Mouse (Mus musculus) heart, postnatal 0 days (tissue): Measurements from ENCODE around the gene Hrh3. TPM values are rescaled to one million over a fixed set of nuclear protein-coding genes. Genes with fewer than 3 reads are reported as not detected.

Experiments used
- ATAC-seq: fragments of 200-750 bp; cut with Nextera tagmentation; 2 replicates; pipeline ENCODE4 v1.8.0; 2017; ENCODE audit warnings: low read depth, moderate number of reproducible peaks, moderate library complexity; ENCODE audit not compliant: insufficient read depth
- DNase-seq: peaks from one replicate; pipeline ENCODE4 v3.0.0-alpha.2; 2016; ENCODE audit warnings: low spot score
- H3K27ac ChIP-seq: fragments of 300-500 bp; sonication (generic); 2 replicates; pipeline ENCODE4 v1.5.1; 2014; ENCODE audit warnings: low read depth, mild to moderate bottlenecking
- H3K27me3 ChIP-seq: fragments of 300-500 bp; sonication (generic); 2 replicates; pipeline ENCODE4 v1.6.1; 2014; ENCODE audit warnings: low read length, mixed read lengths; ENCODE audit not compliant: control insufficient read depth, insufficient read depth
- H3K36me3 ChIP-seq: fragments of 300-500 bp; sonication (generic); replicated peaks from 2 replicates; pipeline ENCODE4 v1.6.1; 2014; ENCODE audit warnings: low read length, mixed read lengths; ENCODE audit not compliant: control insufficient read depth, insufficient read depth
- H3K4me1 ChIP-seq: fragments of 300-500 bp; sonication (generic); 2 replicates; pipeline ENCODE4 v1.6.1; 2014; ENCODE audit warnings: antibody characterized with exemption; ENCODE audit not compliant: control insufficient read depth, insufficient read depth
- H3K4me2 ChIP-seq: fragments of 300-500 bp; sonication (generic); 2 replicates; pipeline ENCODE4 v1.6.1; 2014; ENCODE audit warnings: low read depth, mild to moderate bottlenecking, low read length, moderate library complexity
- H3K4me3 ChIP-seq: fragments of 300-500 bp; sonication (generic); 2 replicates; pipeline ENCODE4 v1.5.1; 2014; ENCODE audit warnings: low read depth, low read length
- H3K9ac ChIP-seq: fragments of 300-500 bp; sonication (generic); replicated peaks from 2 replicates; pipeline ENCODE4 v1.6.1; 2014; ENCODE audit warnings: low read depth, low read length, mixed read lengths
- H3K9me3 ChIP-seq: fragments of 300-500 bp; sonication (generic); replicated peaks from 2 replicates; pipeline ENCODE4 v1.6.1; 2016; ENCODE audit warnings: low read length; ENCODE audit not compliant: control insufficient read depth
- CTCF ChIP-seq: IDR thresholded peaks from 2 replicates; pipeline ENCODE4 v1.5.1; 2016; ENCODE audit warnings: antibody characterized with exemption, control low read depth, low read depth
- EP300 ChIP-seq: IDR thresholded peaks from 2 replicates; pipeline ENCODE4 v1.6.1; 2016; ENCODE audit warnings: antibody characterized with exemption, low read depth
- WGBS: fragments of 180-500 bp; shearing (Covaris S2); extraction: QIAGEN DNeasy Blood & Tissue Kit; methylation state at CpG from one replicate; pipeline ENCODE4 v1.1.7; 2014; 5-methylcytosine and 5-hydroxymethylcytosine counted together
- polyA plus RNA-seq: library from polyadenylated mRNA; unstranded; fragments of >200 nt; fragmentation: Nextera tagmentation; extraction: Ambion mirVana; gene quantifications from 2 replicates; pipeline ENCODE4 v1.2.1, GENCODE M21; 2015
- total RNA-seq: library from RNA; depleted of rRNA; stranded (reverse); fragments of >200 nt; gene quantifications from 2 replicates; pipeline ENCODE4 v1.2.3, GENCODE M21; 2014; ENCODE audit warnings: low replicate concordance

Gene Hrh3
- total and polyA plus RNA-seq, 2 experiments from 2014 or later, result not detected

DNA sequence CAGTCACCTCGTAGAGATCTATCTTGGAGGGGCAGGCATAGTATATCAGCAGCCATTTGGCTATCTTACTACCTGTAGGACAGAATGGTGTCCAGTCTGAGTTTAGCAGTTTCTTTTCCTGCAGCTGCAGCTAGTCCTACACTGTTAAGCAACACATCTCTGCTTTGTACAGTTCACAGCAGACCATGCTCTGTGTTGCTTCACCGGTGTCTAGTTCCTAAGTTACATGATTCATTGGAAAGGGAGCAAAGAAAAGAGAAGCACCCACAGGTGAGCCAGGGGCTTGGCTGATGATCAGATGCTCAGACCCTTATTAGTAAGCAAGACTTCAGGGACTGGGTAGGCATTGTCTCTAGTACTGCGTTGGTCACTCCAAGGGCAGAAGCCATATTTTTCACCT, 29.6 kb upstream of the Hrh3 start:
- Histone ChIP-seq H3K4me1 (peaks cover 5% of the 10 kb centered on the region; the same call in 1 of the 2 replicates), H3K9me3 (no peaks in the 10 kb centered on the region), H3K9ac (no peak overlapping the region), H3K4me3 (no peak overlapping the region), H3K27ac (no peak overlapping the region), H3K36me3 (peaks cover 17% of the 10 kb centered on the region), H3K4me2 (no peak overlapping the region), H3K27me3 (no peaks in the 10 kb centered on the region)
- DNase-seq (no peak), ATAC-seq (no peak)
- WGBS, result 76% methylated on average over 3 of the region's 3 CpGs
- TF ChIP-seq EP300, result no peak
- TF ChIP-seq CTCF, result no peak

DNA sequence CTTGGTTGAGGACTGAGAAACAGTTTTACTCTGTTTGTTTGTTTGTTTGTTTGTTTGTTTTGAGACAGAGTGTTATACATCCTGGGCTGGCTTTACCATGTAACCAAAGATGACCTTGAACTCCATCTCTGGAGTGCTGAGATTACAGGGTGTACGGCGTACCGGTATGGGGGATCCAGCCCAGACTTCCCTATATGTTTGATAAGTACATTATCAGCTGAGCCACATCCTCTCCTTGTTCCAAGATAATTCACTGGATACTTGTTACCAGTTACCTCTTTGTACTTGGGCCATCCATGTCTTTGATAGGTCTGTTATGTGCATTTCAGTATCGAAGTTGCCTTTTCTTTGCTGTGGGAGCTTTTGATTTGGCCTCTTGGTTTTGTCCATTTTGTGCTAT, 28.9 kb upstream of the Hrh3 start:
- H3K36me3 ChIP-seq, result peaks cover 10% of the 10 kb centered on the region
- peaks cover 5% of the 10 kb centered on the region; the same call in 1 of the 2 replicates for H3K4me1 ChIP-seq
- no peak overlapping the region for H3K27ac ChIP-seq
- H3K9me3 ChIP-seq, result no peaks in the 10 kb centered on the region
- H3K4me2 ChIP-seq, result no peak overlapping the region
- H3K4me3 ChIP-seq, result no peak overlapping the region
- H3K27me3 ChIP-seq, result no peaks in the 10 kb centered on the region
- 61% methylated on average over 4 of the region's 4 CpGs for WGBS
- ATAC-seq (no peak), DNase-seq (no peak)
- TF ChIP-seq EP300, result no peak
- no peak for TF ChIP-seq CTCF
- no peak overlapping the region for H3K9ac ChIP-seq

DNA sequence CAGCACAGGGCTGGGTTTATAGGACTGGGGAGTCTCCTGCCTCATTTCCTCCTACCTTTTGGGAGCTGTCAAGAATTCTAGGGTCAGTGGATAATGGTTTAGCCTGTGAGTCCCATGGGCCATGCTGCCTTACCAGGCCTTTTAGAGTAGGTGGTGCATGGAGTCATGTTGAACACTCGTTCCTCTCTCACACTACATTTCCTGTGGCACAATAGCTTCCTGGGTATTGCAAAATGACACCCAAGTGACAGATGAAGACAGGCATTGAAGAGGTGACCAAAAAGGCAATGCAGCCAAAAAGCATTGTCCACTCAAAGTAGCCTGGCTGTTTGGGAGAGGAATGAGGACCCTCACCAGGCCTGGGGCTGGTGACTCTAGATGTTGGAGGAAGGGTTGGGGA, 23.4 kb upstream of the Hrh3 start:
- no peak for ATAC-seq
- no peak overlapping the region for H3K4me3 ChIP-seq
- no peak overlapping the region for H3K9ac ChIP-seq
- H3K4me1 ChIP-seq, result peaks cover 12% of the 10 kb centered on the region; the same call in 1 of the 2 replicates
- no peak overlapping the region for H3K27ac ChIP-seq
- DNase-seq, result no peak
- H3K4me2 ChIP-seq, result no peak overlapping the region
- peaks cover 3% of the 10 kb centered on the region; the same call in 1 of the 2 replicates for H3K36me3 ChIP-seq
- H3K27me3 ChIP-seq, result no peaks in the 10 kb centered on the region
- no peak for TF ChIP-seq EP300
- 50% methylated on average over 1 of the region's 1 CpGs for WGBS
- H3K9me3 ChIP-seq, result no peaks in the 10 kb centered on the region

DNA sequence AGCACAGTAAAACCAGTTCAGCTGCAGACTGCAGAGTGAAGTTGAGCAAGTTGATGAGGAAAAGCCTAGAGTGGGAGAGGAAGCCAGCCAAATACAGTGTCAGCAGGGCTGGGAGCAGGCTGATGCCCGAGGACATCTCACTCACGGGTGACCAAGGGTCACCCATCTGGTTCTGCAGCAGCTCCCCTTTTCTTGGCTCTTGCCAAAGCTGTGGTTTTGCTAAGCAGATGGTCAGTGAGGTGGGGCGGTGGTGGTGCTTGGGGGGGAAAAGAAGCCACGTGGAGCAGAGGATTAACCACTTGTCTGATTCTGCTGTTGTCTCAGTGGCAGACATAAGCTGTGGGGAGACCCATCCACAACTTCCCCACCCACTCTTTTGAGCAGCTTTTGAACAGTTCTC, 21.9 kb upstream of the Hrh3 start:
- Histone ChIP-seq H3K9me3 (no peaks in the 10 kb centered on the region), H3K9ac (no peak overlapping the region), H3K4me2 (no peak overlapping the region), H3K27me3 (no peaks in the 10 kb centered on the region), H3K4me1 (peaks cover 12% of the 10 kb centered on the region; the same call in 1 of the 2 replicates), H3K27ac (no peak overlapping the region), H3K4me3 (no peak overlapping the region), H3K36me3 (peaks cover 3% of the 10 kb centered on the region; the same call in 1 of the 2 replicates)
- DNase-seq (no peak), ATAC-seq (no peak; the same call in 1 of the 2 replicates)
- no peak for TF ChIP-seq EP300
- TF ChIP-seq CTCF, result no peak
- WGBS, result 20% methylated on average over 4 of the region's 4 CpGs

DNA sequence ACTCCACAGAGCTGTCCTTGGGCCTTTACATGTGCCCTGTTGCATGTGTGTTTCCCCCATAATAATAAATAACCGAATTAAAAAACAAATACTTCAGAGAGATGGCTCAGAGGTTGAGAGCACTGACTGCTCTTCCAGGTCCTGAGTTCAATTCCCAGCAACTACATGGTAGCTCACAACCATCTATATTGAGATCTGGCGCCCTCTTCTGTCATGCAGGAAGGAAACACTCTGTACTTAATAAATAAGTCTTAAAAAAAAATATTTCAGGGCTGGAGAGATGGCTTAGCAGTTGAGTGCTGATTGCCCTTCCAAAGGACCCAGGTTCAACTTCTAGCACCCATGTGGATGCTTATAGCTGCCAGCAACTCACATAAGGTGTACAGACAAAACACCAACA, 19.9 kb upstream of the Hrh3 start:
- DNase-seq (no peak), ATAC-seq (no peak)
- Histone ChIP-seq H3K9ac (no peak overlapping the region), H3K27me3 (no peaks in the 10 kb centered on the region), H3K4me3 (no peak overlapping the region), H3K9me3 (no peaks in the 10 kb centered on the region), H3K27ac (no peak overlapping the region), H3K4me1 (peaks cover 24% of the 10 kb centered on the region), H3K4me2 (no peak overlapping the region), H3K36me3 (peaks cover 3% of the 10 kb centered on the region; the same call in 1 of the 2 replicates)
- TF ChIP-seq EP300, result no peak
- TF ChIP-seq CTCF, result peak; percentile 17; the same call in 1 of the 2 replicates
- 82% methylated on average over 2 of the region's 2 CpGs for WGBS

DNA sequence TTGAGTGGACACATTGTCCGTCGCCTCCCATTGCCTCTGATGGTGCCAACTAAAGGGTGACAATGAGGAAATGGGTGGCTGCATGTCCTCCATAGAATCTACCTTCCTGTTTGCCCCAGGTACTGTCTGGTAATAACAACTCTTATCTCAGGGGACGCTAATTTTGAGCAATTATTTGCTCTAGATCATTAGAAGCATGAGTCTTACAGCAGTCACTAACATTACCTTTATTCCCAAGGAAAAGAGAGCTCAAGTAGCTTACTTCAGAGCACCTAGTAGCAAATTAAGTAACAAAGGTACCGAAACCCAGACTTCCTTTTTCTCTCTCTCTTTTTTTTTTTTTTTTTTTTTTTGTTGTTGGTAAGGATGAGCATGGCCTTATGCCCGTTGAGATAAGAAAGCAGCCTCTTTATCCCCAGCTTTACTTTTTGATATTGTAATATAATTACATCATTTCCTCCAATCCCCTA, 16.0 kb upstream of the Hrh3 start:
- no peak for TF ChIP-seq CTCF
- no peak for TF ChIP-seq EP300
- WGBS, result 44% methylated on average over 5 of the region's 5 CpGs
- Histone ChIP-seq H3K27ac (no peak overlapping the region), H3K36me3 (peaks cover 3% of the 10 kb centered on the region; the same call in 1 of the 2 replicates), H3K9ac (peak overlapping the region; percentile 87), H3K27me3 (no peaks in the 10 kb centered on the region), H3K4me3 (peak overlapping the region; percentile 94), H3K4me1 (peaks cover 34% of the 10 kb centered on the region), H3K9me3 (no peaks in the 10 kb centered on the region), H3K4me2 (peak overlapping the region; percentile 98)
- no peak for DNase-seq
- no peak for ATAC-seq
